Mouse (Mus musculus): ENCODE measurements at regions not wholly inside any gene's neighbourhood (a gene's known extent, or its start where the extent isn't known, plus 50 kb on each side); places are given as distances from the start of the nearest gene placed in this dataset.

GRCm38 (mm10) chr12:51028601-51029174 lies 319.2 kb upstream of the G2e3 start:
- no peak for TF ChIP-seq CTCF (IDR thresholded peaks at IDR 0.05; ENCODE audit: borderline replicate concordance, control insufficient read depth, extremely low read depth, insufficient read depth, low read length, poor library complexity)
- no peak for TF ChIP-seq POLR2A (IDR thresholded peaks at IDR 0.05; ENCODE audit: control insufficient read depth, extremely low read depth, insufficient read depth, low read length, poor library complexity)
